ENCODE assay signal across 23 mouse cellular contexts in genomic region chr1:23466340-23466739, GRCm38 (mm10).
A peak's percentile ranks its signal among the peaks of the same experiment; 100 is the strongest.
DNase-seq lines count a peak whose midpoint lies in the region; ATAC-seq and TF ChIP-seq lines count a peak whose summit lies in the region.
"Had no signal": no experiment of that assay in that cellular context is flagged by ENCODE, and none has a peak within 500 bp of the region (broad histone marks: within the 10 kb centered on the region; RNA-seq: fewer than 3 reads in every experiment).

No protein-coding gene starts in this region.

- ATAC-seq in granulocyte monocyte progenitor cell, adult 5-6 weeks (replicated peaks; ENCODE audit: poor library complexity, severe bottlenecking): peak; percentile 76
- peak; percentile 74 for ATAC-seq in megakaryocyte progenitor cell, adult 5-6 weeks (replicated peaks; ENCODE audit: poor library complexity)
- ATAC-seq in megakaryocyte-erythroid progenitor cell, adult 5-6 weeks (replicated peaks; ENCODE audit: low FRiP score, low TSS enrichment, poor library complexity, severe bottlenecking): no peak
- ATAC-seq: activated CD4-positive, CD25-positive, alpha-beta regulatory T cell, adult 4 months; forebrain, embryonic 14.5 days; forebrain, embryonic 16.5 days; Patski had no signal

- no peak for TF ChIP-seq CTCF in bone marrow macrophage, adult 2 months (IDR thresholded peaks at IDR 0.05; ENCODE audit: low read depth, low read length)

- DNase-seq in A20 (ENCODE audit: low read depth, low spot score): peak; percentile 53
- no peak for DNase-seq in frontal cortex, postnatal 25 days (ENCODE audit: low spot score in 2 of 2)
- DNase-seq in layer of hippocampus, adult 9-10 months (ENCODE audit: low spot score): no peak
- DNase-seq: adrenal gland, adult 8-10 months; adrenal gland, postnatal 14 days; adrenal gland, postnatal 36 days; cerebellum, adult 11 months; cerebellum, adult 18-20 months; cerebellum, adult 8-10 months; cerebellum, adult 9-11 months; cerebellum, postnatal 14 days; cerebellum, postnatal 36 days had no signal

- H3K4me3 ChIP-seq in bone marrow macrophage, adult 2 months (ENCODE audit: insufficient read depth, low read length): peak overlapping the region; percentile 0; the same call in 1 of the 2 replicates
- H3K4me3 ChIP-seq: embryonic facial prominence, embryonic 10.5 days; embryonic facial prominence, embryonic 12.5 days; forebrain, embryonic 12.5 days had no signal

- no peak overlapping the region for H3K27ac ChIP-seq in bone marrow macrophage, adult 2 months (ENCODE audit: insufficient read depth, low read depth, low read length)
- H3K27ac ChIP-seq: embryonic facial prominence, embryonic 10.5 days; embryonic facial prominence, embryonic 12.5 days; forebrain, embryonic 12.5 days had no signal

- H3K4me1 ChIP-seq in bone marrow macrophage, adult 2 months (ENCODE audit: control insufficient read depth, insufficient read depth, low read length): no peaks in the 10 kb centered on the region
- H3K4me1 ChIP-seq: embryonic facial prominence, embryonic 10.5 days; embryonic facial prominence, embryonic 12.5 days; forebrain, embryonic 12.5 days had no signal

- no peak for TF ChIP-seq POLR2A in bone marrow macrophage, adult 2 months (IDR thresholded peaks at IDR 0.05; ENCODE audit: borderline replicate concordance, low read depth, low read length)
